Mouse (Mus musculus) G1E (cell line): ENCODE results near the gene Gpc6. TPM values are rescaled to one million over a fixed set of nuclear protein-coding genes. Genes with fewer than 3 reads are reported as not detected.

ENCODE experiments used
- ATAC-seq: 2 replicates; pipeline ENCODE4 v1.8.0; 2016; ENCODE audit warnings: mild to moderate bottlenecking; ENCODE audit not compliant: insufficient number of reproducible peaks, poor library complexity, low FRiP score, severe bottlenecking; ENCODE audit errors: extremely low read depth
- DNase-seq: peaks from one replicate; pipeline ENCODE4 v3.0.0; 2012; ENCODE audit warnings: low spot score
- H3K27me3 ChIP-seq: 2 replicates; pipeline ENCODE4 v1.6.1; 2012; ENCODE audit warnings: mild to moderate bottlenecking, low read length, inconsistent platforms; ENCODE audit not compliant: insufficient read depth
- H3K36me3 ChIP-seq: replicated peaks from 2 replicates; pipeline ENCODE3; 2012; ENCODE audit warnings: mild to moderate bottlenecking, inconsistent platforms
- H3K4me1 ChIP-seq: 2 replicates; pipeline ENCODE4 v1.6.1; 2012; ENCODE audit warnings: low read depth, low read length, inconsistent platforms, mixed read lengths; ENCODE audit not compliant: insufficient read depth
- H3K4me3 ChIP-seq: 2 replicates; pipeline ENCODE4 v1.5.1; 2012; ENCODE audit warnings: low read depth, mild to moderate bottlenecking, inconsistent platforms, low read length, moderate library complexity, mixed read lengths
- H3K9me3 ChIP-seq: replicated peaks from 2 replicates; pipeline ENCODE4 v1.6.1; 2012; ENCODE audit warnings: inconsistent platforms
- CTCF ChIP-seq: IDR thresholded peaks from 2 replicates; pipeline ENCODE4 v1.5.1; 2012; ENCODE audit warnings: low read depth, low read length, inconsistent platforms, mixed read lengths
- GATA1 ChIP-seq: IDR thresholded peaks from 2 replicates; pipeline ENCODE4 v1.6.1; 2012; ENCODE audit warnings: borderline replicate concordance, low read length, inconsistent platforms, mixed read lengths
- GATA2 ChIP-seq: IDR thresholded peaks from 2 replicates; pipeline ENCODE4 v1.6.1; 2012; ENCODE audit warnings: low read depth, low read length, inconsistent platforms, borderline replicate concordance
- POLR2AphosphoS5 ChIP-seq: IDR thresholded peaks from 2 replicates; pipeline ENCODE4 v1.6.1; 2012; ENCODE audit warnings: low read depth, low read length, inconsistent platforms; ENCODE audit not compliant: insufficient replicate concordance
- TAL1 ChIP-seq: conservative IDR thresholded peaks from 2 replicates; pipeline ENCODE4 v1.6.1; 2012; ENCODE audit warnings: low read depth, low read length, inconsistent platforms, mixed read lengths
- polyA plus RNA-seq: library from polyadenylated mRNA; stranded (reverse); fragments of >175 nt; gene quantifications from 2 replicates; pipeline ENCODE4 v1.2.3, GENCODE M21; 2012
- total RNA-seq, 2 experiments: library from RNA; stranded (forward) in 1 of 2; stranded (reverse) in 1 of 2; fragments of 200-1000 nt in 1 of 2; fragments of >200 nt in 1 of 2; fragmentation: Nextera tagmentation in 1 of 2; gene quantifications; 2 replicates each; pipeline ENCODE4 v1.2.3; 2014 to 2017

The Gpc6 gene
- total and polyA plus RNA-seq, 3 experiments = 0.22 TPM; not detected in 2

GRCm38 (mm10) chr14:117603837-117604236, 678.7 kb downstream of the Gpc6 start:
- no peaks in the 10 kb centered on the region for H3K27me3 ChIP-seq
- DNase-seq = no peak
- no peak for TF ChIP-seq GATA1
- no peak for TF ChIP-seq CTCF
- TF ChIP-seq GATA2 = no peak
- no peak for TF ChIP-seq TAL1
- TF ChIP-seq POLR2AphosphoS5 = no peak

GRCm38 (mm10) chr14:117605750-117606149, 680.6 kb downstream of the Gpc6 start:
- peaks cover 59% of the 10 kb centered on the region for H3K9me3 ChIP-seq
- no peak for TF ChIP-seq TAL1
- TF ChIP-seq GATA1 = no peak
- no peak for TF ChIP-seq GATA2
- TF ChIP-seq POLR2AphosphoS5 = no peak
- TF ChIP-seq CTCF = no peak
- H3K4me1 ChIP-seq = no peaks in the 10 kb centered on the region
- no peak overlapping the region for H3K4me3 ChIP-seq
- DNase-seq (no peak), ATAC-seq (no peak)
- no peaks in the 10 kb centered on the region for H3K27me3 ChIP-seq
- H3K36me3 ChIP-seq = no peaks in the 10 kb centered on the region

More at GRCm38 (mm10) chr14:117603837-117604236, 678.7 kb downstream of the Gpc6 start:
- Histone ChIP-seq H3K4me1 (no peaks in the 10 kb centered on the region), H3K4me3 (no peak overlapping the region), H3K36me3 (no peaks in the 10 kb centered on the region), H3K9me3 (peaks cover 49% of the 10 kb centered on the region)
- no peak for ATAC-seq

GRCm38 (mm10) chr14:117611113-117611512, 686.0 kb downstream of the Gpc6 start:
- DNase-seq (no peak), ATAC-seq (no peak)
- Histone ChIP-seq H3K4me3 (no peak overlapping the region), H3K27me3 (no peaks in the 10 kb centered on the region), H3K4me1 (no peaks in the 10 kb centered on the region), H3K9me3 (peaks cover 43% of the 10 kb centered on the region), H3K36me3 (no peaks in the 10 kb centered on the region)
- TF ChIP-seq CTCF (no peak), GATA2 (no peak), GATA1 (no peak), POLR2AphosphoS5 (no peak), TAL1 (no peak)

- TF ChIP-seq GATA1 (no peak), TAL1 (no peak)
- ATAC-seq (no peak), DNase-seq (no peak)
- no peaks in the 10 kb centered on the region for H3K36me3 ChIP-seq
- no peak overlapping the region for H3K4me3 ChIP-seq
- no peaks in the 10 kb centered on the region for H3K27me3 ChIP-seq
- no peaks in the 10 kb centered on the region for H3K4me1 ChIP-seq
- H3K9me3 ChIP-seq = peaks cover 39% of the 10 kb centered on the region
These were observed 700.1 kb downstream of the Gpc6 start for GRCm38 (mm10) chr14:117625100-117625710.

GRCm38 (mm10) chr14:117634238-117634940, 709.3 kb downstream of the Gpc6 start:
- Histone ChIP-seq H3K9me3 (peaks cover 34% of the 10 kb centered on the region), H3K36me3 (no peaks in the 10 kb centered on the region), H3K27me3 (no peaks in the 10 kb centered on the region), H3K4me3 (no peak overlapping the region), H3K4me1 (no peaks in the 10 kb centered on the region)
- no peak for DNase-seq
- no peak for TF ChIP-seq POLR2AphosphoS5
- TF ChIP-seq TAL1 = no peak
- no peak for TF ChIP-seq GATA2
- no peak for TF ChIP-seq GATA1
- TF ChIP-seq CTCF = no peak
- no peak for ATAC-seq

- no peaks in the 10 kb centered on the region for H3K36me3 ChIP-seq
- no peaks in the 10 kb centered on the region for H3K4me1 ChIP-seq
- no peak overlapping the region for H3K4me3 ChIP-seq
- no peak for ATAC-seq
- H3K27me3 ChIP-seq = no peaks in the 10 kb centered on the region
- no peak for DNase-seq
- H3K9me3 ChIP-seq = peaks cover 29% of the 10 kb centered on the region
- TF ChIP-seq CTCF (no peak), POLR2AphosphoS5 (no peak)
These were observed 716.7 kb downstream of the Gpc6 start for GRCm38 (mm10) chr14:117641853-117642252.
